10 mouse cellular contexts compared by ENCODE assay signal in genomic region chr4:142179531-142179930, GRCm38 (mm10). TPM values are rescaled to one million over a fixed set of nuclear protein-coding genes. Genes with fewer than 3 reads are reported as not detected.
DNase-seq lines count a peak whose midpoint lies in the region; ATAC-seq and TF ChIP-seq lines count a peak whose summit lies in the region.
"Had no signal": no experiment of that assay in that cellular context is flagged by ENCODE, and none has a peak within 500 bp of the region (broad histone marks: within the 10 kb centered on the region; RNA-seq: fewer than 3 reads in every experiment).

No protein-coding gene starts in this region.

- no peak overlapping the region for H3K9ac ChIP-seq in heart, adult 2 months (ENCODE audit: low read depth, low read length)

- no peak overlapping the region for H3K4me3 ChIP-seq in left cerebral cortex, adult 2 months
- H3K4me3 ChIP-seq in heart, adult 2 months, result no peak overlapping the region

- H3K4me1 ChIP-seq in heart, adult 2 months (ENCODE audit: control insufficient read depth, insufficient read depth, low read length), result peaks cover 15% of the 10 kb centered on the region

- no peaks in the 10 kb centered on the region for H3K79me2 ChIP-seq in heart, adult 2 months (replicated peaks; ENCODE audit: control insufficient read depth, insufficient read depth, low read length)

- no peaks in the 10 kb centered on the region for H3K36me3 ChIP-seq in heart, adult 2 months (ENCODE audit: control insufficient read depth, insufficient read depth, low read length)
- H3K36me3 ChIP-seq: G1E had no signal

- intact Hi-C loops in left cerebral cortex, adult 2 months (cut with DNase I), result no loop called here
- intact Hi-C loops in heart, adult 2 months (cut with DNase I), result loop anchor here (1.0 kb wide), 1 partner anchor 13 kb away; no protein-coding TSS in a partner anchor

- no peak for TF ChIP-seq EP300 in heart, adult 2 months (IDR thresholded peaks at IDR 0.05; ENCODE audit: insufficient read depth, low read depth, low read length)

- 0 out of 2 replicates have a peak, but pooled peaks have one; percentile 10 for TF ChIP-seq POLR2A in heart, adult 2 months (IDR thresholded peaks at IDR 0.05; ENCODE audit: insufficient read depth, low read depth, low read length)

- no peak for ATAC-seq in activated CD4-positive, CD25-positive, alpha-beta regulatory T cell, adult 4 months
- ATAC-seq in erythroid progenitor cell, adult 5-6 weeks (replicated peaks; ENCODE audit: low FRiP score, poor library complexity, severe bottlenecking), result no peak

- peak in 1 of 2 experiments; percentile 32 for DNase-seq in left cerebral cortex, adult 2 months (ENCODE audit: extremely low spot score in 1 of 2, low spot score in 2 of 2)
- DNase-seq in left cerebral cortex, adult 18-20 months (ENCODE audit: low spot score in 2 of 2), result no peak
- peak; percentile 71 to 84 for DNase-seq in adrenal gland, postnatal 4 days (ENCODE audit: low spot score in 2 of 2)
- DNase-seq in heart, adult 2 months, result peak; percentile 72 to 81
- peak; percentile 62 to 64 for DNase-seq in kidney, adult 8-10 months
- peak; percentile 86 for DNase-seq in lung, postnatal 36 days

- H3K27me3 ChIP-seq in heart, adult 2 months (ENCODE audit: control insufficient read depth, insufficient read depth, low read length), result no peaks in the 10 kb centered on the region

- TF ChIP-seq CTCF in left cerebral cortex, adult 2 months (IDR thresholded peaks at IDR 0.05), result peak; percentile 2; the same call in 1 of the 2 replicates
- peak; percentile 40 for TF ChIP-seq CTCF in heart, adult 2 months (IDR thresholded peaks at IDR 0.05)

- peak overlapping the region; percentile 69; the same call in 1 of the 2 replicates for H3K27ac ChIP-seq in left cerebral cortex, adult 2 months
- H3K27ac ChIP-seq in heart, adult 2 months, result peak overlapping the region; percentile 76

- WGBS in heart, adult 2 months, result 6% methylated on average over 13 of the region's 13 CpGs

RNA-seq across cellular contexts. Expression of gene Kazn, which starts 59.7 kb away (rescaled TPM):
- total RNA-seq in left cerebral cortex, adult 2 months (2021), result 10 to 100 TPM; 82.9 to 90.9 TPM
- 10 to 100 TPM; 76.8 to 79.4 TPM for total RNA-seq in left cerebral cortex, adult 18-20 months (2021)
- total RNA-seq in adrenal gland, postnatal 4 days (2021), result 10 to 100 TPM; 40.7 to 42.6 TPM
- 1 to 10 TPM; 2.4 to 3.4 TPM for total RNA-seq in heart, adult 2 months (2021)
- 3.8 and 5.7 TPM in 2 replicates for polyA plus RNA-seq in heart, adult 2 months (2012; rRNA removed)
- not detected for polyA plus RNA-seq in activated CD4-positive, CD25-positive, alpha-beta regulatory T cell, adult 4 months (2017; shearing (Covaris generic))
- total RNA-seq in erythroid progenitor cell, adult 5-6 weeks (2015; ENCODE audit: low replicate concordance), result not detected in 2 replicates
- total RNA-seq in erythroid progenitor cell, adult 5-6 weeks (2017; ENCODE audit: low replicate concordance), result not detected in 2 replicates
- total RNA-seq: neutrophil, adult 5-6 weeks had no signal
- polyA plus RNA-seq: G1E had no signal

Comparison
In these comparisons a context has a peak if more than half of its experiments do, and no peak if none do; other contexts are left out.
1. DNase-seq: peak in adrenal gland, postnatal 4 days (2 of 2), heart, adult 2 months (2 of 2), kidney, adult 8-10 months (2 of 2) and lung, postnatal 36 days (single experiment); none in left cerebral cortex, adult 18-20 months (0 of 2).
2. RNA of gene Kazn, which starts 59.7 kb away (total RNA-seq): 82.9 to 90.9 TPM in left cerebral cortex, adult 2 months, 76.8 to 79.4 TPM in left cerebral cortex, adult 18-20 months and 40.7 to 42.6 TPM in adrenal gland, postnatal 4 days; 2.4 to 3.4 TPM in heart, adult 2 months and not detected in erythroid progenitor cell, adult 5-6 weeks; every median in the first group is over 4 times any median in the second.